Mouse (Mus musculus) heart, embryonic 12.5 days (tissue): ENCODE results near the gene Lgi1. TPM values are rescaled to one million over a fixed set of nuclear protein-coding genes. Genes with fewer than 3 reads are reported as not detected.

Experiments used
- ATAC-seq: fragments of 200-750 bp; cut with Nextera tagmentation; 2 replicates; pipeline ENCODE4 v1.8.0; 2017; ENCODE audit warnings: moderate TSS enrichment, moderate library complexity; ENCODE audit not compliant: insufficient number of reproducible peaks, low FRiP score
- H3K27ac ChIP-seq: fragments of 300-500 bp; sonication (generic); 2 replicates; pipeline ENCODE4 v1.5.1; 2016; ENCODE audit warnings: mild to moderate bottlenecking, moderate library complexity; ENCODE audit not compliant: poor library complexity, severe bottlenecking
- H3K27me3 ChIP-seq: fragments of 300-500 bp; sonication (generic); replicated peaks from 2 replicates; pipeline ENCODE4 v1.6.1; 2016; ENCODE audit warnings: mild to moderate bottlenecking, moderate library complexity
- H3K36me3 ChIP-seq: fragments of 300-500 bp; sonication (generic); 2 replicates; pipeline ENCODE4 v1.6.1; 2016; ENCODE audit warnings: mild to moderate bottlenecking, moderate library complexity
- H3K4me1 ChIP-seq: fragments of 300-500 bp; sonication (generic); replicated peaks from 2 replicates; pipeline ENCODE4 v1.6.1; 2016; ENCODE audit warnings: mild to moderate bottlenecking
- H3K4me2 ChIP-seq: fragments of 300-500 bp; sonication (generic); 2 replicates; pipeline ENCODE4 v1.6.1; 2016; ENCODE audit warnings: mild to moderate bottlenecking, moderate library complexity
- H3K4me3 ChIP-seq: fragments of 300-500 bp; sonication (generic); 2 replicates; pipeline ENCODE4 v1.5.1; 2016; ENCODE audit warnings: mild to moderate bottlenecking
- H3K9ac ChIP-seq: fragments of 300-500 bp; sonication (generic); 2 replicates; pipeline ENCODE4 v1.6.1; 2016; ENCODE audit warnings: mild to moderate bottlenecking, moderate library complexity
- H3K9me3 ChIP-seq: fragments of 300-500 bp; sonication (generic); replicated peaks from 2 replicates; pipeline ENCODE4 v1.6.1; 2016; ENCODE audit warnings: mild to moderate bottlenecking, moderate library complexity
- WGBS: fragments of 180-500 bp; shearing (Covaris S2); methylation state at CpG from one replicate; pipeline ENCODE4 v1.1.7; 2016; 5-methylcytosine and 5-hydroxymethylcytosine counted together
- polyA plus RNA-seq: library from polyadenylated mRNA; unstranded; fragments of >200 nt; fragmentation: Nextera tagmentation; extraction: Ambion mirVana; gene quantifications from 2 replicates; pipeline ENCODE4 v1.2.1, GENCODE M21; 2016

Lgi1 gene
- polyA plus RNA-seq, 1 experiment from 2014 or later = not detected

DNA sequence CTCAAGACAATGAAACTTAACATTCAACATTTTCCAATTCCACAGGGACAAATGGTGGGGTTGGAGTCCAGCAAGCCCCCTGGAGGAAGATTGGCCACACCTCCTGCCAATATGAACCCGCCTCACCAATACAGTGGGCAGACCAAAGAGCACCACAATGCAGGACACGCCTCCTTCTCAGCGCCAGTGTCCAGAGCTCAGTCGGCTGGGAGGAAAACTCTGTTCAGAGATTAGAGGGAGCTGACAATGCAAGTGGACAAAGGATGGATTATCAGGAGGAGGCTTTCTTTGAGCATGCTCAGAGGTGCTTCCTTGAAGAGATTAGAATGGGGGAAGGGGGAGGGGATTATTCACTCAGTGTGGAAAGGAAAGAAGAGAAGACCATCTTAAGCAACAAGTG lies 62.7 kb downstream of the Lgi1 start:
- ATAC-seq = no peak
- no peaks in the 10 kb centered on the region for H3K4me1 ChIP-seq

DNA sequence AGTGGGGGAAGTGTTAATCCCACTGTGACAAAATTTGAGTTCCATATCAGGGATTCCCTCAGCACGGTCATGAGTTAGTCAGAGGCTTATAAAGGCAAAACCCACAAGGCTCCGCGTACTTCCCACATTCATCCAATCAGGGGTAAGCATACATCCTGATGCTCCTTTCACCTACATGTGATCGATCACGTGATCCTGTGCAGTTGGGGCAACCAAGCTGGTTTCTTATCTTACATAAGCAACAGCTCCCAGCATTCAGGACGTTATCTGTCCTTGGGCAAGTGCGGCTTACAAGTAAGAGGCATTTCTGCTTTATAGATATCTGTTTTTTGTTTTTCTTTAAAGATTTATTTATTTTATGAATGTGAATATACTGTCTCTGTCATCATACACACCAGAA lies 63.7 kb downstream of the Lgi1 start:
- Histone ChIP-seq H3K9ac (no peak overlapping the region), H3K4me3 (no peak overlapping the region), H3K27ac (no peak overlapping the region), H3K4me1 (no peaks in the 10 kb centered on the region), H3K36me3 (no peaks in the 10 kb centered on the region), H3K4me2 (no peak overlapping the region), H3K27me3 (no peaks in the 10 kb centered on the region), H3K9me3 (no peaks in the 10 kb centered on the region)
- ATAC-seq = no peak
- WGBS = 62% methylated on average over 7 of the region's 7 CpGs

More for the DNA sequence above, 62.7 kb downstream of the Lgi1 start:
- WGBS = 51% methylated on average over 4 of the region's 4 CpGs
- H3K4me3 ChIP-seq = no peak overlapping the region
- no peaks in the 10 kb centered on the region for H3K9me3 ChIP-seq
- no peaks in the 10 kb centered on the region for H3K27me3 ChIP-seq
- H3K4me2 ChIP-seq = no peak overlapping the region
- no peaks in the 10 kb centered on the region for H3K36me3 ChIP-seq
- H3K27ac ChIP-seq = no peak overlapping the region
- no peak overlapping the region for H3K9ac ChIP-seq

- H3K9ac ChIP-seq = no peak overlapping the region
- no peaks in the 10 kb centered on the region for H3K27me3 ChIP-seq
- H3K27ac ChIP-seq = no peak overlapping the region
- no peak for ATAC-seq
- no peak overlapping the region for H3K4me2 ChIP-seq
- no peaks in the 10 kb centered on the region for H3K9me3 ChIP-seq
- no peaks in the 10 kb centered on the region for H3K4me1 ChIP-seq
- H3K36me3 ChIP-seq = no peaks in the 10 kb centered on the region
- 74% methylated on average over 5 of the region's 5 CpGs for WGBS
- no peak overlapping the region for H3K4me3 ChIP-seq
These were observed 64.9 kb downstream of the Lgi1 start for GRCm38 (mm10) chr19:38329257-38329656.

DNA sequence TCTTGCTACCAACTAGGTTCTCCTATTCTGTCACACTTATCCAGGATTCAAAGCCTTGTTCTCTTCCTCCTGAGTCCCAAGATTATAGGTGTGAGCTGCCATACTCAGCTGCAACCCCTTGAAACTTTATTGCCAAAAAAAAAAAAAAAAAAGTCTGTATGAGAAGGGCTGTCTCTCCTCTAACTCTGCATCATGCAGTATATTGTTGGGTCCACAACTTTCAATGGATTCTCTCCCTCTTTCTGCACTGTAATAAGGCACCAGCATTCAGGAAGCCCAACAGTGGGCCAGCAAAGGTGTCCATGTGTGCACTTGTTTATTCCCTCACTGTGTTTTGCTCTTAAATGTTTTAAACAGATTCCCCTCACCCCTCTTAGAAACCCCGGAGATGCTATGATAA lies 66.7 kb downstream of the Lgi1 start:
- Histone ChIP-seq H3K4me1 (no peaks in the 10 kb centered on the region), H3K9ac (no peak overlapping the region), H3K4me3 (no peak overlapping the region), H3K27ac (no peak overlapping the region), H3K4me2 (no peak overlapping the region), H3K27me3 (no peaks in the 10 kb centered on the region), H3K9me3 (no peaks in the 10 kb centered on the region), H3K36me3 (no peaks in the 10 kb centered on the region)
- WGBS = 82% methylated on average over 1 of the region's 1 CpGs
- ATAC-seq = no peak

DNA sequence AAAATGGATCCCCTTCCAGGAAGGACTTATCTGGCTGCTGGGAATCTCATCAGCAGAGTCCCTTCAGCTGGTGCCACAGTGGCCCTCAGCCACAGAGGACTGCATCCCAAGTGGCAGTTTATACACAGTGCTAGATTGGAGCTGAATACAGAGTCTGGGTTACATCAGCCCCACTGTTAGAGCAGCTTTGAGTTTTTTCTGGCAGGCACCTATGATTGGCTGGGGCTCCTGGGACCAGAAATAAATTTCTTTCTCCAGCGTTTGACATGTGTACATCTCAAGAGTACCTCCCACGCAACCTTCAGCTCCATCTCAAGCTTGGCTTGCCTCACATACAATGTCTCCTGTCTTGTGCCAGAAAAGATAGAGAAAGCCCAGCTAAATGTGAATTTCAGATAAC lies 67.9 kb downstream of the Lgi1 start:
- Histone ChIP-seq H3K4me2 (no peak overlapping the region), H3K27ac (no peak overlapping the region), H3K9ac (no peak overlapping the region), H3K4me1 (no peaks in the 10 kb centered on the region), H3K4me3 (no peak overlapping the region), H3K27me3 (no peaks in the 10 kb centered on the region), H3K36me3 (no peaks in the 10 kb centered on the region), H3K9me3 (no peaks in the 10 kb centered on the region)
- ATAC-seq = peak; percentile 66; the same call in 1 of the 2 replicates
- WGBS = 47% methylated on average over 2 of the region's 2 CpGs

DNA sequence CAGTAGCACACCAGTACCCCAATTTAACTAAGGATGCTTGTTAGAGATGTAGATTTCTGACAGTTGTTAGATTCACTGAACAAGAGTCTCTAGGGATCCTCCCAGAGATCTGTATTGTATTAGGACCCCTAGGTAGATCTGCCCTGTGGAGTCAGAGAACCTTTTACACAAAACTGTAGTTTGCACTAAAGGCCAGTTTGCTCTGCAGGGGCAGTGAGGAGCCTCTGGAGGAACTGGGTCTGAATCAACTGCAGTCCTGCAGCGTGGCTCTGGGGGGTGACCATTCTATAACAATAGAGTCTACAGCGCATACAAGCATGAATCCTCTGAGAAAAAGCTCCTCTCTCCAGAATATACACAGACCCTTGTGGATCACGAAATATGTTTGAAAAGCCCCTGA lies 68.5 kb downstream of the Lgi1 start:
- WGBS = 74% methylated on average over 3 of the region's 3 CpGs
- H3K27me3 ChIP-seq = no peaks in the 10 kb centered on the region
- no peaks in the 10 kb centered on the region for H3K4me1 ChIP-seq
- no peaks in the 10 kb centered on the region for H3K36me3 ChIP-seq
- ATAC-seq = no peak
- H3K4me3 ChIP-seq = no peak overlapping the region
- H3K27ac ChIP-seq = no peak overlapping the region
- H3K9ac ChIP-seq = no peak overlapping the region
- no peak overlapping the region for H3K4me2 ChIP-seq
- no peaks in the 10 kb centered on the region for H3K9me3 ChIP-seq

DNA sequence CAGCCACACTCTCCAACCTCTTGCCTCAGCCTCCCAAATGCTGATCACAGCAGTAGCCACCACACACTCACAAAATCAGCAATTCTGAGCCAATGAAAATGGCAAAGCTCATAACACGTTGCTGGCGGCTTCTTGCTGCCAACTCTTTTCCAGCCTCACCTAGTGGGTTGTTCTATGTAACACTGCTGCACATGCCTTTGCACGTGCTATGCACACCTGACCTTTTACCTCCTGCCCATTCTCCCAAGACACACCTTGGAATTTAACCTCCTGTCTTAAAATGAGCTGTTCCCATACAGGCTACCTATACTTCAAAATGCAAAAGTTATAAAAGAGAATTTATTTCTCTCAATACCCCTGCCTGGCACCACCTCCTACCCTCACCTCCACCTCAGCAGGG lies 72.2 kb downstream of the Lgi1 start:
- Histone ChIP-seq H3K27me3 (no peaks in the 10 kb centered on the region), H3K9me3 (no peaks in the 10 kb centered on the region), H3K4me3 (no peak overlapping the region), H3K4me1 (no peaks in the 10 kb centered on the region), H3K27ac (no peak overlapping the region), H3K4me2 (no peak overlapping the region), H3K36me3 (no peaks in the 10 kb centered on the region), H3K9ac (no peak overlapping the region)
- 73% methylated on average over 3 of the region's 3 CpGs for WGBS
- ATAC-seq = no peak

DNA sequence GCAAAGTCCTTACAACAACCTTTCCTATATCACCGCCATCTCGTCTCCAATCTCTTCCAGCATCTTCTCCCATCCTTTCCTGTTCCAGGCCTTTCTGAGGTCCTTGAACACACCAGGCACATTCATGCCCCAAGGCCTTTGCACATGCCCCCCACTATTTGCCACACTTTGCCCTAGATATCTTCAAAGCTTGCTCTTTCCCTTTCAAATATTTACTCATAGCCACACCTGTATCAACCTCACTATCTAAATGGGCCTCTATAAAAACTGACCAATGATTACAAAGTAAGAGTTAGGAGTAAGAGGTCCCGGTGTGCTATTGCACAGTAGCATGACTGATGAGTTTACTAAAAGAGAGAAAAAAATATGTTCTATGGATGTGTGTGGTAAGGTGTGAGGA lies 73.0 kb downstream of the Lgi1 start:
- no peaks in the 10 kb centered on the region for H3K9me3 ChIP-seq
- WGBS = 87% methylated on average over 3 of the region's 3 CpGs

DNA sequence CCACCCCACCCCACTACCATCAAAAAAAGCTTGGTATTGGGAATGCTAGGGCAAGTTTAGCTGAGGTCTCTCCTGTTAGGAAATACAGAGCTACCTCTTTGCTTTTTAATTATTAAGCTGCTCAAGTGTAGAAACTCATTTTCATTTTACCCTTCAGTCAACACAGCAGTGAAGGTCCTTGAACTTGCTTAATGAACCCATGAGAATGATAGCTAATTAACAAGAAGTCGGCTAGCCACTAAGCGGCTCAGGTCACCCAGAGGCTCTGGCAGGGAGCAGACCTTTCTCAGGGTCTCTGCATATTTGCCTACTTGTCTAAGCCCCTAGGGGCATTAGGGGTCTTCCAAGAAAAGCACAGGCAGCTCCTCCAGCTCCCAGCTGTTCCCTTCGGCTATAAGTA lies 75.4 kb downstream of the Lgi1 start:
- Histone ChIP-seq H3K27me3 (no peaks in the 10 kb centered on the region), H3K9me3 (no peaks in the 10 kb centered on the region), H3K4me2 (no peak overlapping the region), H3K9ac (no peak overlapping the region), H3K4me3 (no peak overlapping the region), H3K36me3 (no peaks in the 10 kb centered on the region), H3K27ac (no peak overlapping the region), H3K4me1 (no peaks in the 10 kb centered on the region)
- 67% methylated on average over 3 of the region's 3 CpGs for WGBS
- no peak for ATAC-seq

More for the DNA sequence above, 73.0 kb downstream of the Lgi1 start:
- Histone ChIP-seq H3K27ac (no peak overlapping the region), H3K4me3 (no peak overlapping the region), H3K27me3 (no peaks in the 10 kb centered on the region), H3K4me2 (no peak overlapping the region), H3K4me1 (no peaks in the 10 kb centered on the region), H3K36me3 (no peaks in the 10 kb centered on the region), H3K9ac (no peak overlapping the region)
- ATAC-seq = no peak

GRCm38 (mm10) chr19:38343246-38343645 lies 78.9 kb downstream of the Lgi1 start:
- Histone ChIP-seq H3K9me3 (peaks cover 6% of the 10 kb centered on the region), H3K9ac (no peak overlapping the region), H3K4me2 (no peak overlapping the region), H3K4me3 (no peak overlapping the region), H3K36me3 (no peaks in the 10 kb centered on the region), H3K27ac (no peak overlapping the region), H3K4me1 (no peaks in the 10 kb centered on the region), H3K27me3 (no peaks in the 10 kb centered on the region)
- no peak for ATAC-seq
- WGBS = 56% methylated on average over 1 of the region's 1 CpGs

GRCm38 (mm10) chr19:38348271-38349012 lies 84.1 kb downstream of the Lgi1 start:
- Histone ChIP-seq H3K4me3 (no peak overlapping the region), H3K27me3 (no peaks in the 10 kb centered on the region), H3K36me3 (no peaks in the 10 kb centered on the region), H3K4me2 (no peak overlapping the region), H3K4me1 (no peaks in the 10 kb centered on the region), H3K27ac (no peak overlapping the region), H3K9me3 (peaks cover 6% of the 10 kb centered on the region), H3K9ac (no peak overlapping the region)
- ATAC-seq = no peak
- 37% methylated on average over 13 of the region's 13 CpGs for WGBS

- Histone ChIP-seq H3K27ac (no peak overlapping the region), H3K9me3 (peaks cover 6% of the 10 kb centered on the region), H3K9ac (no peak overlapping the region), H3K4me3 (no peak overlapping the region), H3K4me1 (no peaks in the 10 kb centered on the region), H3K36me3 (no peaks in the 10 kb centered on the region), H3K4me2 (no peak overlapping the region), H3K27me3 (no peaks in the 10 kb centered on the region)
- WGBS = 73% methylated on average over 5 of the region's 5 CpGs
- no peak for ATAC-seq
These were observed 84.6 kb downstream of the Lgi1 start for GRCm38 (mm10) chr19:38349013-38349341.
